Mouse (Mus musculus): ENCODE results near the gene Dhx32.

Dhx32 gene

DNA sequence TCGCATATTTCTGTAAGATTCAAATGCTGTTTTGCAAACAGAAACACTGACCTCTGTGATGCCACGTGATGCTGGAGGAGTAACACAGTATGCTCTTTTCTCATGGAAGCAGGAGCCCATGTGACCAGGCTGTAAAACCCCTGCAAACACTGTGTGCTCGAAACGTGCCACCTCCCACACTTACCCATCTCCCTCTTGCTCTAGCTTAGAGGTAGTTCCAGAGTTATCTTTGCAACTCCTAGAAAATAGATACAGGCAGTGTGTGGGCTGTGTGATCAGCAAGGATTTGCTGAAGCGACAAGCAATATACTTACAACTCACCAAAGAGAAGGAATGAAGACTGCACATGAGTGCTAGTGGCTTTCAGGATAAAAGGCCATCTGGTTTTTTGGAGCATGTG, 14.0 kb downstream of the Dhx32 start:
- no peak for DNase-seq

DNA sequence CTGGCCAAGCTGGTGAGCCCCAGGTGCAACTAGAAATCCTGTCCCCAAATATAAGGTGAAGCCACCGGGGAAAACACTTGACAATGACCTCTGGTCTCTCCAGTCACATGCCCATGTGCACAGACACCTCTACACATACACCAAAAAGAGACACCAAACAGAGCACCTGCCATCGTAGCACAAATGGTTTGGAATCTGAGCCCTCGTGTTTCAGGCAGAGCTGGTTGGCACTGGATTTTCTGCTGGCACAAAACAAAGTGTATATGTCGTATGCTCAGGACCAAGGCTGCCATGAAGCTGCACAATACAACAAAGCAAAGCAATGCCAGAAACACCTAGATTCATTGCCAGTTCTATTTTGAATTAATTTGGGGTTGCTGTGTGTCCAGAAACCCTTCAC, 14.5 kb downstream of the Dhx32 start:
- peak; percentile 61 to 65 for DNase-seq

DNA sequence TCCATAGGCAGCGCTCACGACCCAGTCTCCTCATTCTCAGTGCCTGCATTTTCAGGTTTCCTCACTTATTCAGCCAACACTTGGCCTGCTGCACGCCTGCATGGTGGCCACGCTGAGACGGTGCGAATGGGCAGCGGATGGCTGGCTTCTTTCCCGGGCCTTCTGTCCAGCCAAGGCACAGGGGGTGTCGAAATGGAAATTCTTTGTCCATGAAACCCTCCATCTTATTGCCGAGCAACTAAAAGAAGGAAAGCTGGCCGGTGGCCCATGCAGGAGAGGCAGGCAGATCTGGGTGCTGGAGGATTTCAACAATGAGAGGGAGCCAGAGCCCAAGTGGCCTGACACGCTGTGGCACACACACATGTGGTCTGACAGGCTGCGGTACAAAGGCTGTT, 16.7 kb downstream of the Dhx32 start:
- peak; percentile 97 to 98 for DNase-seq

DNA sequence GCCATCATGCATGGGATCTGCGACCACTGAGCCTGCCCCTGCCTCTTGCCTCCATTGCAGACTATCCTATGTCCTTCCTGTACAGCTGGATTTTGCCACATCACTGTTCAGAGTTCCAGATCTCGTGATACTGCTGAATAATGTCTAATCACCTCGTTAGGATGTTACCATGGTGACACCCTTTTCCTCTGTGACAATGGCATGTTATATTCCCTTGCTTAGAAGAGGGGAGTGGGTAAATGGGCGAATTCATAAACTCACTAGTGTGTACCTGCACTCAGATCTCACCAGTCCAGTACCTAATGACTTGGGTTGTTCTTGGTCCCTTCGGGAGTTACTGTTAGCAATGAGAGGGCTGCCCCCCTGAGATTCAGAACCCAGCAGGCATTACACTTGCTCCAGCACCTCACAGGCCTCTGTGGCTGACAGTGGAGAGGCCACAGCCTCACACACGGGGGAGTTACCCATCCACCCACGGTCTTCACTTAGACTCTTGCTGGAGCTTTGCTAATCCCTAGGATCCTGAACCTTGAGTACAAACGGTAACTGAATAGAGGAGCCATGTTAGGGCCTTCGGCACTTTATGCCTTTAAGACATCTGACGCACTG, 17.2 kb downstream of the Dhx32 start:
- no peak for DNase-seq

DNA sequence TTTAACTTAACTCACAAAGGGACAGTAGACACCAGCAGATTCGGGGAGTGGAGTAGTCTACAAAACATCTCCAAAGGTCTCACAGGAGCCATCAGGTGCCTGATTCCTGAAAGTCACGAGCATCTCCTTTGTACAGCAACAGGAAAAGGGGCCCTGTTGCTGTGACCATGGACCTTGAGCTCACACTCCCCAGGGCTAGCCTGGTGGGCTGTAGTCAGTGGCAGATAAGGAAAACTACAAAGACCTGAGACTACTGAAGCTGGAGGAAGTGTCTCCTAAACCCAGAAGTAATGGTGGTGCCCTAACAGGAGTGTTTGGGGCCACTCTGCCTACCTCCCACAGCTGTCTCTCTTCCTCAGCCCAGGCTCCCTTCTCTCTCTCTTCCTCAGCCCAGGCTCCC, 18.1 kb downstream of the Dhx32 start:
- DNase-seq, result no peak

DNA sequence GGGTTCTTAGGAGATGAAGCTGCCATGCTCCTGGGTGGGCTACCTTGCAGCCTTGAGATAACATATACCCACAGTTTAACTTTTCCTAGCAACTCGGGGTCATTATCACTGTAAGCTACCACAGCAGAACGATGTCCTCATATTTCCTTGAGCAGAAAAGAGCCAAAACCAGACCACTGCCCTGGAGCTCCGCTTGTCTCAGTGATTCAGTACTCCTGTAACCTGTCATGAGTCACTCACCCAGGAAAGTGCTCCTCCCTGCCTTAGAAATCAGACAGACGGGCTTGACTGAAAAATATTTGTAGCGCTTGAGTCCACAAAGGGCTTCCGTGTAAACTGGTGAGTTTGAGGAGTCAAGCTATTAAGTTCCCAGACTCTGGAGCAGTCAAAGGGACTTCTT, 19.8 kb downstream of the Dhx32 start:
- no peak for DNase-seq

DNA sequence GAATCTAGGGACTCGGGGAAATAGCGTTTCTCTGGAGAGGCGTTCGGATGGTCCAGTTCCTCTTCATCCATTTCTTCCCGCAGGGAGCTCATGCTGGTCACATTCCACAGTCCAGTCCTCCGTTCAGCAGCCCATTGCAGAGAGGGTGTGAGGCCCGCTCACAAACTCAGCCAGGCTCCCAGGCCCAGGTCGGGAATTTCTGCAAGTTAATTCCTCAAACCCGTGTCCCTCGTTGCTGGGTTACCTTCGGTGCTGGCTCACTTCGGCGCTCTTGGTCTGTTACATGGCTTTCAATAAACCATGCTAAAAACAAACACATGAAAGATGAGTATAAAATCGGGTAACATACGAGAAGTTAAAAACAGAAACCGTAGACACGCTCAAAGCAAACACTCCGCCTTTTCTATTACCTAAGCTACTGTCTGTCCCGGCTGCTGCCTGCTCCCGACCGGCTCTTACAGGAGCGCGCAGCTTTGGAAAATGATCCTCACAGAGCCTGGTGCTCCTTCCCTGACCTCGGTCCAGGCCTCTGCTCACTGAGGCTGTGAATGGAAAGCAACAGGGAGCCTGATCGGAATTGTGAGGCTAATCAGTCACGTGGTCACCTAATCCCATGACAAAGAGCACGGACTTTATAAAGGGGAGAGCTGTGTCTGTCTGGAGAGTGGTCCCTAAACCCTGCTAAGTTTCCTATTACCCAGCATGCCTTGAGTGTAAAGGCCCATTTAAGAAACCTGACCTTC, 22.7 kb downstream of the Dhx32 start:
- no peak for DNase-seq

DNA sequence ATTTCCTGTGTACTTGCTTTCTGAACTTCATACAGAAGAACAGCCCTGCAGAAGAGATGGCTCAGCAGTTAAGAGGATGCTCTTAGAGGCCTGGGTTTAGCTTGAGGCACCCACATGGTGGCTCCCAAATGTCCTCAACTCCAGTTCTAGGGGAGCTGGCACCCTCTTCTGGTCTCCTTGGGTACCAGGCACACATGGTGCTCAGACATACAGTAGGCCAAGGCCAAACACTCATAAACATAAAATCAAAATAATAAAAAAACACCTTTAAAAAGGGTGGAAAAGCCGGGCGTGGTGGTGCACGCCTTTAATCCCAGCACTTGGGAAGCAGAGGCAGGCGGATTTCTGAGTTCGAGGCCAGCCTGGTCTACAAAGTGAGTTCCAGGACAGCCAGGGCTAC, 23.8 kb downstream of the Dhx32 start:
- no peak for DNase-seq

DNA sequence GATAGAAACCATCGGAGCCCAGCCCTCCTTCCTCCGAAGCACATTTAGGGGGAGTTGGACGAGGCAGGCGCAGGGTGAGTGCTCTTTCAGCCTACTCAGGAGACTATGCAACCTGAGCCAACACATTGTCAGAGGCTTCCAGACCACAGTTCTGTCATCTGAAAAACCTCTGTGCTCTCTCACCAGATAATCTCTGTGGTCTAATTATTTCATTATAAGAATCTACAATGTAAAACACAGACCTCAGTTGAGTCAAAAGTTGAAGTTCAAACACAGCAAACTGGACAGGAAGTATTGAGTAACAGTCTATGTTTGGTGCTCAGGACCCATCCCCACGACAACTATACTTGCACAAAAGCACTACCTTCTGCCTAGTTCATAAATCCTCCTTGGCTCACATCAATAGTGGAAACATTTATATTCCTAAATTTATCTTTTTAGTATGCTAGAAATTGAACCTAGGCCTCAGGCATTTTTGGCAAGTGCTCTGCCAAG, 24.5 kb downstream of the Dhx32 start:
- DNase-seq, result no peak

DNA sequence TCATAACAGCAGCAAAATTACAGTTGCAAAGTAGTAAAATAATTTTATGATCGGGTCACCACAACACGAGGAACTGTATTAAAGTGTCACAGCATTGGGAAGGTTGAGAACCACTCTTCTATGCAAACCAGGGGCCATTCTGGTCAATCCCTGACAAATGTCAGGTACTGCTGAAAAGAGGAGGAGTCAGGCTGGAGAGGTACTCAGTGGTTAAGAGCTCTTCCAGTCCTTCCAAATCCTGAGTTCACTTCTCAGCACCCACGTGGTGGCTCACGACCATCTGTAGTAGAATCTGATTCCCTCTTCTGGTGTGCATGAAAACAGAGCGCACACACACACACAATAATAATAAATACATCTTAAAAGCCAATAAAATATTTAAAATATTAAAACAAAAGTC, 31.4 kb downstream of the Dhx32 start:
- no peak for DNase-seq

DNA sequence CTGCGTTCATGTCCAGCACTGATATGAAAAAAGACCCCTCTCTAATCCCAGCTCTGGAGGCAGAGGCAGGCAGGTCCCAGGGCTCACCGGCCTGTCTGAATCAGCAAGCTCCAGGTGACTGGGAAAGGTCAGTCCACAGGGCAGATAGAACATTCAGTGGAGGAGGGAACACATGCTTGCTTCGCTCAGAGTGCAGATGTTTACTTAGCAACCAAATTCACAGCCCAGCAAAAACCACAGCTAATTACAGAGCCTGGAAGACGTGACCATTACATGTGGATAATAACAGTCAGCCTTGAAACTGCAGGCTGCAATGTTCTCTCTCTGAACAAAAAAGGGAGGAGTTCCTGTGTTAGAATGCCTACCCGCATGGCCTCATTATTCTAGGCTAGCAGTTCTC, 31.9 kb downstream of the Dhx32 start:
- no peak for DNase-seq

DNA sequence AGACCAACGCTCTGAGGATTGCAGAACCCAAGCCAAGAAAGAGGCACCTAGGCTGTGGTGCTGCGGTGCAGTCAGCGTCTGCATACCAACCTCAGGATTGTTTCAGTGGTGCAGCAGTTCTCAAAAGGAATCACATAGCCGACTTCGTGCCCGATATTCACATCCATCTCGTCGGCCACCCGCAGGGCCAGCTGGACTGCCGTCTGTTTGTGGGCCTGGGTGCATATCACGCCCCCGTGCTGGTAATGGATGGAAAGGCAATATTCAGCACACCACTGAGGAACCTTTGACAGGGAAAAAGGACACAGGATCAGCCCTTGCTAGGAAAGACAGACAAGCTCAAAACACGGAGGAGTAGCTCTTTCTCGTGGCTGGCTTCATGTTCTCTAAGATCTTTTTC, 33.8 kb downstream of the Dhx32 start:
- DNase-seq, result peak; percentile 77 to 79

DNA sequence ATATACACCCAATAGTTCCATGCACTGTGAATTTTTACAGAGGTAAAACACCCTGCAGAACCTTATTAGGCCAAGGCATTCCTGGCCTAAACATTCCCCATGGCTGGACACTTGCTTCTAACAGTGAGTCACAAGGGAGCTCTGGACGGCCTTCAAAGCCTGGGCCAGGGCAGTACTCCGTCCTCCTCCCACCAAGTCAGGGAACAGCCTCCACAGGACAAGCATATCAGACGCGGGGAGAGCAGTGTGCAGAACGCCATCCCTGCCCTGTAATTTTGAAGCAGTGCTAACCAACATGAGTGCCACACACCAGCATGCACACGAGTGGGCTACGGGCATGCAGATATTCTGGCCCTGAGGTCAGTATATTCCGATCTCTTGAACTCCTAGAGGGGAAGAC, 35.2 kb downstream of the Dhx32 start:
- DNase-seq, result no peak

DNA sequence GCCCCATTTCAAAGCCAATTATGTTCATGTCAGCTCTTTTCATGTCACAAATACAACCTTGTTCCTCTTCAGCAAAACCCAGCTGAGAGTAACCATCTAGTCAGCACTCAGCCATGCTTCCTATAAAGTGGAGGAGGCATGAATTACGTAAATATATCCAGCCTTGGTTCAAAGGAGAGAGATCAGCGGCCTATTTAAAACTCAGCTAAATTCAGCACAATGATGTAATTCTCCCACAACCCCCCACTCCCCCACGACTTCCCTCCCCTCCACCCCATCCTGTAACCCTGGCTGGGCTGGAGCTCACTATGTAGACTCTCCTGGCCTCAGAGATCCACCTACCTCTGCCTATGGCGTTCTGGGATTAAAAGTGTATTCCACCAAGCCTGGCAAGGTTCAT, 37.8 kb downstream of the Dhx32 start:
- no peak for DNase-seq

DNA sequence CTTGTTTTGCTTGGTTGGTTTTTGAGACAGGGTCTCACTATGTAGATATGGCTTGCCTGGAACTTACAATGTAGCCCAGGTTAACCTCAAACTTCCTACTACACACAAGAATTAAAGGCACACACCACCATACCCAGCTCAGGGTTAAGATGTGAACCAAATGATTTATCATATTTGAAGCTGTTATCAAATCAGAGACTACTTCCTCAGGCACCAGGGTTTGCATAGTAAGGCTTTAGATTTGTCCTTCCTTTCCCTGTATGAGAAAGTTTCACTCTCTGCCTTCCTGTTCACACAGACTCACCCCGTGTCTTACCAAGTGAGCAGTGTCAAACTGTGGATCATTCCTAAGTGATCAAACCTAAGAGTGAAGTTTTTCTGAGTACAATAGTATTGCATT, 38.3 kb downstream of the Dhx32 start:
- DNase-seq, result no peak

DNA sequence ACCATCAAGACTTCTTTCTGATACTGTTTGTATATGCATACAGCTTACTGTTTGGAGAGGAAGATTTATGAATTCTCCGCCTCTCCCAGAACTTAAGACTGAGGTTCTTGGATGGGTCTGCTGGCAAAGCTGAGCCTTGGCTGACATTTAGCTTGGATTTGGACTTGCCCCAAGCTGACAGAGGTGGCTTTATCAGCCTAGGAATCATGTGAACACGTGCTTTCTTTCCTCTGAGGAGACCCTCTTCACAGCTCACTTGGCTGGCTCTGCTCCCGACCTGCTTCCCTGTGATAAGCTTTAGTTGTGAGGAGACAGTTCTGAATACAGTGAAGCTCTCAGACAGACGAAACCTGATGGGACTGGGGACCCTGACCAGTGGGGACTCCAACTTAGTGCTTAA, 38.9 kb downstream of the Dhx32 start:
- DNase-seq, result peak; percentile 75 to 77

DNA sequence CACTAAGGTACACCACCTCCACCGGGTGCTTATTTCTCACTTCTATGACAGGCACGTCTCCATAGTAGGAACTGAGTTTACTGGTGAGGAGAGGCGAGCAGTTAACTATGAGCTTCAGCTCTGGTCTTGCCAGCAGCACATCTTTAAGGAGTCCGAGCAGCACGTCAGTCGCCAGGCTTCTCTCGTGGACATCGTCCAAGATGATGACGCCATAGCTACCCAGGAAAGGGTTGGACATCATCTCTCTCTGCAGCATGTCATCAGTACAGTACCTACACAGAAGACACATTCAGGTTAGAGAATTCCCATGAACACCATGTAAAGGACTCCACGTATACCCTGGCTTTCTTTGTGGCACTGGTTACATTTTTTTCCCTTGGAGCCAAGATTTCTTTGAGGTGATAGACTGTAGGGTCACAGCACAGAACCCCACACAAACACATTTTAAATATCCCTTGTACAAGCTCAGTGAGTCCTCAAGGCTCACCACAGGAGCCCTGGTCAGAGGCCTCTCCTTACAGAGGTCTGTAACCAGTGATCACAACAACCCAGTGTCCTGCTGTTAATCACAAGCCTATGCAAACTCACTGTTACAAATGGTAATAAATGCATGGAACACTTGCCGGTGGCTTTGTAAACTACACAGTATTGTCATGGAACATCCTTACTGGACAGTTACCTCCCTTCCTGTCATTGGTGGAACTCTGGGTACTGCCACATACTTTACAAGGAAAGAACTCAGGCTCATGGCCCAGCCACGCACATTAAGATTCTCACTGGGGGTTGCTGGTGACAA, 39.8 kb downstream of the Dhx32 start:
- DNase-seq, result peak; percentile 52 to 61

DNA sequence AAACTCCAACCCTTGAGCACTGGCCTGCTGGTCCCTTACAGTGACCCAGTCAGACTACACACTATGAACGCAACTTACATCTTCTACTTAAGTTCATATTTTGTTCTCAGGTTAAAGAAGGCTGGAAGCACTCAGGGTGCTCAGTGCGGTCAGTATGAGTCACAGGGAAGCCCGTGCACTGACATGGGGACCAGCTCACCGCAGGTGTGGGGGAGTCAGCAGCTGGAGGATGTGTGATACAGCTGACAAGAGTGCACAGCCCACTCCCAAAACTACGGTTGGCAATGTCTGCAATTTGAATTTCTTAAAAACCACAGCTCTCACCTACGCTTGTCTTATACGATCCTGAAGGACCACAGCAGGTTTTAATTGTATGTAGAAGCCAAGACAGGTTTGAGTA, 42.0 kb downstream of the Dhx32 start:
- DNase-seq, result no peak

DNA sequence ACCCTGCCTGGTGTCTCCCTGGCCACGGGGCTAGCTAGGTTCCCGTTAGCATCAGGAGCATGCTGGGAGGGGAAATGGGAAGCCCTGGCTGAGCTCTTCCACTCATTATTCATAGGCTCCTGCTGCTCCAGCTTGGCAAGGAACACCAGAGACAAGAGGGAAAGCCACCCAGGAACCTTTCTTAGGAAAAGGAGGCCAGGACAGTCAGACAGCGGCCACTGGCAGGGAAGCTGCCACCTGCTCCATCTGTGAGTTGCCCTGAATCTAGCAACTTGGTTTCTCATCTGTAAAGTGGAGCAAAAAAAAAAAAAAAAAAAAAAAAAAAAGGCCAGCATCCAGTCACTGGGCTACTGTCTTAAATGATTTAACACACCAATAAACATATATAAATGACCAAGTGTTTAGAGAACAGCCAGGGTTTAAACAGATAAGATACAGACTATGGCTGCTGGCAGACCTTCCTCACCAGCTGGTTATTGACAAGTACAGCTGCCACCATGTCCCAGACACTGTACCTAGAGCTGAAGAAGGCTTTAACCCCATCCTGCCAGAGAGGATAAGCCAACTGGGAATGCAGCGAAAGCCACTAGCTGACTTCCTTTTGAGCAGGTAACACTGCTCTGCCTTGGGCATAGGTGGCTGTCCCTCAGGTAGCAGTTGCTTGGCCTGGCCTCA, 50.4 kb downstream of the Dhx32 start:
- peak; percentile 73 to 84 for DNase-seq

DNA sequence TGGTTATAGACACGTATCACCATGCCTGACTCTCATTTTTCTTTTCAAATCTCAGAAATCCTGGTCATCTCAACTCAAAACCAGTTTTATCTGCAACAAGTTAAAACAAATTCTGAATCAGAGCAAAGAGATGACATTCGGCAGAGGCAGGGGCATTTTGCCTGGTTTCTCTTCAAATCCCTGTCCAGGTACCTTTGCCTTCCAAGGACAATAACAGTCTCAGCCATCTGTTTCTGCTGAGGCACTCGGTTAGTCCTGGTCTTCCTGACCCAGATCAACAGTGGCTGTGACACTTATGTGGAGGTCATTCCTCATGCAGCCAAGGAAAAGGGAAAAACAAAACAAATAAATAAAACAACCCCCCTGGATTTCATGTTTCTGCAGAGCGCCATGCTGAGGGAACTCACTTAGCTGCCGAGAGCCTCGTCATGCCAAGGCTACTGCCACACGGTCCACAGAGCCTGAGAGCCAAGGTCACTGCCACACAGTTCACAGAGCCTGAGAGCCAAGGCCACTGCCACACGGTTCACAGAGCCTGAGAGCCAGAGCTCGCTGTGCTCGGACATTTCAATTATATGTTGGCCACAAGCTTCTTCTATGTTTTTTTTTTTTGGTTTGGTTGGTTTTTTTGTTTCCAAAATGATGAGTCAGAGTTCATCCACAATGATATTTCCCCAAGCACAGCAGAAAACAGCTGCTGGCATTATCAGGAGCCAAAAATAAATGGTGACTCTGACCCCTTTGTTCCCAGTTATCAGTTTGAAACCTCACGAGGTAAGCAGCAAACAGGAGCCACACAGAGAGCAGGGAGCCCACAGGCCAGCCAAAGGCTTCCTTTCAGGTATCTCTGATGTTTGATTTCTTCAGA, 52.0 kb downstream of the Dhx32 start:
- DNase-seq, result peak; percentile 57 to 65

DNA sequence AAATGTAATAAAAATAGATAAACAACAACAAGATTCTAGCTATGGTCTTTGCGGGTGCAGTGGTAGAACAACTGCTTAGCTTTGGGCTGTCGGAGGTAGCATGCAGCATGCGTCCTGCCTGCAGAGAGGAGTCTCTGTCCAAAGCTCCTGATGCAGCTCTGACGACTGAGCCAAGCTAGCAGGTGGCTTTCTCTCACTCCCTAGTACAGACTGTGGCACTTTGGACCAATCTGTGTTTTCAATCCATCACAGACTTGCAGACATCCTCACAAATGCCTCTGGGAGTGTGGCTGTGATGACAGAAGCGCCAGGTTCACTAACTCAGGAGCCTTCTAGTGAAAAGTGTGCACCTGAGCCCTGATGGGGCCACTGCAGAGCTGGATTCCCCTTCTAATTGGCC, 53.2 kb downstream of the Dhx32 start:
- peak; percentile 43 to 62 for DNase-seq

DNA sequence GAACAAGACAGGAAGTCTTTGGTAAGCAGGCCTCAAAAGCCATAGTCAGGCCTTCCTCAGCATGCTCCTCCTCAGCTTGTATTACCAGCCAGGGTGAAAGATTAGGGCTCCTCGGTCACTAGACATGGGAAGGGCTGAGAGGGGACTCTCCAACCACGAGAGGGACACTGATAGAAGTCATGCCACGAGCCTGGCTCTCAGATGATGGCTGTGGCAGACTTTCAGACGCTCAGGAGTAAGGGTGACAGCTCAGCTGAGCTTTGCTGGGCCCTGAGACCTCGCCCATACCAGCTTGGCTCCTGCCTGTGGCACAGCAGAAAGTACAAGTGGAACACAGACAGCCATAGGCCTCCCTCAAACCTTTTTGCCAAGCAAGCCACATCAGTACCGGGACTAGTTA, 55.5 kb downstream of the Dhx32 start:
- no peak for DNase-seq

All from cerebellum, postnatal 14 days (tissue).